11 mouse cellular contexts compared by ENCODE assay signal in the genomic region with DNA sequence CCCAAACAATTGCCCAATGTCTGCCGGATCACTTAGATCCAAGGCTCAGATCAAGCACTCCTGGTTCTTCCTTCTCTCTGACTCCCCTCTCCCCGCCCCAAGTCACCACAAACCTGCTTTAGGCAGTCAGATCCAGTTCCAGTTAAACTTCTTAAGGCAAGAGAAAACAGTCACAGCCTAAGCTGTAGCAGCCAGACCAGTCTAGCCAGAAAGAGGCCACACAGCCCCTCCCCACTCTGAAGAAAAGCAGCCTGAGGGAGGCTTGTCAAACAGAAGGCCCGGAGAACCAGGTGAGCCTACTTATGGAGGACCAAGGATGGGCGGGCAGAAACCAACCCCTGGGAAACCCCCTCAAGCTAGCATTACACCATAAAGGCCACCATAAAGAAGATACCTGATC. TPM values are rescaled to one million over a fixed set of nuclear protein-coding genes. Genes with fewer than 3 reads are reported as not detected.
A peak's percentile ranks its signal among the peaks of the same experiment; 100 is the strongest.
DNase-seq lines count a peak whose midpoint lies in the region; ATAC-seq and TF ChIP-seq lines count a peak whose summit lies in the region.
"Had no signal": no experiment of that assay in that cellular context is flagged by ENCODE, and none has a peak within 500 bp of the region (broad histone marks: within the 10 kb centered on the region; RNA-seq: fewer than 3 reads in every experiment).

No protein-coding gene starts in this region.

- TF ChIP-seq POLR2A in limb, embryonic 14.5 days (IDR thresholded peaks at IDR 0.05; ENCODE audit: borderline replicate concordance, extremely low read depth, insufficient read depth, insufficient read length), result no peak

- H3K4me1 ChIP-seq in E14TG2a.4 (replicated peaks; ENCODE audit: low read depth, low read length), result peaks cover 53% of the 10 kb centered on the region
- H3K4me1 ChIP-seq in intestine, embryonic 16.5 days (ENCODE audit: control insufficient read depth, insufficient read depth, low read length), result peaks cover 35% of the 10 kb centered on the region
- peaks cover 23% of the 10 kb centered on the region for H3K4me1 ChIP-seq in limb, embryonic 14.5 days (ENCODE audit: control insufficient read depth, insufficient read depth, low read length)
- peaks cover 24% of the 10 kb centered on the region for H3K4me1 ChIP-seq in forebrain, embryonic 15.5 days

- DNase-seq in R1 (ENCODE audit: low read depth, low spot score), result peak; percentile 80
- DNase-seq in limb, embryonic 14.5 days (ENCODE audit: low spot score), result peak; percentile 18
- no peak for DNase-seq in thymus, postnatal 0 days (ENCODE audit: low spot score)
- DNase-seq in right cerebral cortex, postnatal 25 days, result no peak
- no peak for DNase-seq in adrenal gland, postnatal 10 days
- DNase-seq: gastrocnemius, postnatal 10 days; thymus, adult 2 months had no signal

- H3K9me3 ChIP-seq in E14TG2a.4 (ENCODE audit: low read length), result no peaks in the 10 kb centered on the region
- H3K9me3 ChIP-seq in intestine, embryonic 16.5 days (ENCODE audit: control insufficient read depth, low read length), result no peaks in the 10 kb centered on the region
- no peaks in the 10 kb centered on the region for H3K9me3 ChIP-seq in limb, embryonic 14.5 days (ENCODE audit: control insufficient read depth, low read length)
- H3K9me3 ChIP-seq in forebrain, embryonic 15.5 days, result no peaks in the 10 kb centered on the region
- H3K9me3 ChIP-seq: megakaryocyte, embryonic 14.5 days had no signal

- H3K27ac ChIP-seq in intestine, embryonic 16.5 days (ENCODE audit: low read length), result 0 out of 2 replicates have a peak overlapping the region, but pooled peaks have one; percentile 25
- peak overlapping the region; percentile 55; the same call in 1 of the 2 replicates for H3K27ac ChIP-seq in limb, embryonic 14.5 days (replicated peaks; ENCODE audit: low read depth, low read length)
- no peak overlapping the region for H3K27ac ChIP-seq in forebrain, embryonic 15.5 days (replicated peaks)

- peaks cover 41% of the 10 kb centered on the region for H3K27me3 ChIP-seq in E14TG2a.4 (ENCODE audit: insufficient read depth, low read length)
- no peaks in the 10 kb centered on the region for H3K27me3 ChIP-seq in intestine, embryonic 16.5 days (replicated peaks; ENCODE audit: control insufficient read depth, insufficient read depth, low read length)
- no peaks in the 10 kb centered on the region for H3K27me3 ChIP-seq in limb, embryonic 14.5 days (ENCODE audit: control insufficient read depth, insufficient read depth, low read length)
- H3K27me3 ChIP-seq in forebrain, embryonic 15.5 days, result peaks cover 9% of the 10 kb centered on the region; the same call in 1 of the 2 replicates

- WGBS in intestine, embryonic 16.5 days, result 44% methylated on average over 4 of the region's 4 CpGs
- WGBS in limb, embryonic 14.5 days, result 69% methylated on average over 4 of the region's 4 CpGs
- WGBS in forebrain, embryonic 15.5 days, result 61% methylated on average over 4 of the region's 4 CpGs

- H3K4me2 ChIP-seq in intestine, embryonic 16.5 days (ENCODE audit: low read depth, low read length), result no peak overlapping the region
- no peak overlapping the region for H3K4me2 ChIP-seq in limb, embryonic 14.5 days (replicated peaks; ENCODE audit: low read depth, low read length, severe bottlenecking)
- no peak overlapping the region for H3K4me2 ChIP-seq in forebrain, embryonic 15.5 days (replicated peaks)

- no peak for TF ChIP-seq CTCF in E14TG2a.4 (conservative IDR thresholded peaks at IDR 0.05; ENCODE audit: low read length)

- no peaks in the 10 kb centered on the region for H3K36me3 ChIP-seq in E14TG2a.4 (ENCODE audit: insufficient read depth, low read length)
- no peaks in the 10 kb centered on the region for H3K36me3 ChIP-seq in intestine, embryonic 16.5 days (ENCODE audit: control insufficient read depth, insufficient read depth, low read length)
- H3K36me3 ChIP-seq in limb, embryonic 14.5 days (ENCODE audit: control insufficient read depth, insufficient read depth, low read length), result no peaks in the 10 kb centered on the region
- H3K36me3 ChIP-seq in forebrain, embryonic 15.5 days, result no peaks in the 10 kb centered on the region

- peak; percentile 42 for ATAC-seq in intestine, embryonic 16.5 days
- no peak for ATAC-seq in limb, embryonic 14.5 days (ENCODE audit: low FRiP score, low read depth)
- no peak for ATAC-seq in forebrain, embryonic 15.5 days (replicated peaks)

- no peak overlapping the region; the same call in 1 of the 2 replicates for H3K9ac ChIP-seq in intestine, embryonic 16.5 days (ENCODE audit: low read depth, low read length)
- H3K9ac ChIP-seq in limb, embryonic 14.5 days (ENCODE audit: low read depth, low read length, severe bottlenecking), result no peak overlapping the region
- no peak overlapping the region for H3K9ac ChIP-seq in forebrain, embryonic 15.5 days (replicated peaks)

- peak overlapping the region; percentile 27 for H3K4me3 ChIP-seq in E14TG2a.4 (replicated peaks; ENCODE audit: low read length)
- no peak overlapping the region for H3K4me3 ChIP-seq in intestine, embryonic 16.5 days (ENCODE audit: low read length)
- no peak overlapping the region for H3K4me3 ChIP-seq in limb, embryonic 14.5 days (replicated peaks; ENCODE audit: low read length)
- H3K4me3 ChIP-seq in forebrain, embryonic 15.5 days, result no peak overlapping the region
- H3K4me3 ChIP-seq: megakaryocyte, embryonic 14.5 days had no signal

RNA-seq across cellular contexts. Expression of a gene that starts 4.6 kb away (rescaled TPM):
- polyA plus RNA-seq in intestine, embryonic 16.5 days (2015; fragmentation: Nextera tagmentation; extraction: Ambion mirVana), result 17.6 and 18.7 TPM in 2 replicates
- polyA plus RNA-seq in limb, embryonic 14.5 days (2012; rRNA removed), result 22.2 and 23.3 TPM in 2 replicates
- 22.2 and 24.9 TPM in 2 replicates for polyA plus RNA-seq in limb, embryonic 14.5 days (2014; fragmentation: Nextera tagmentation; extraction: Ambion mirVana)
- polyA plus RNA-seq in thymus, postnatal 0 days (2015; fragmentation: Nextera tagmentation; extraction: Ambion mirVana), result 23.6 and 27.0 TPM in 2 replicates
- polyA plus RNA-seq in forebrain, embryonic 15.5 days (2015; fragmentation: Nextera tagmentation; extraction: Ambion mirVana), result 23.9 and 26.7 TPM in 2 replicates
- 1 to 10 TPM; 3.6 to 7.7 TPM for total RNA-seq in adrenal gland, postnatal 10 days (2021)

RNA-seq across cellular contexts. Expression of a gene that starts 22.8 kb away (rescaled TPM):
- 69.0 and 91.0 TPM in 2 replicates for polyA plus RNA-seq in intestine, embryonic 16.5 days (2015; fragmentation: Nextera tagmentation; extraction: Ambion mirVana)
- 0.13 and 0.20 TPM in 2 replicates for polyA plus RNA-seq in limb, embryonic 14.5 days (2012; rRNA removed)
- not detected in 2 replicates for polyA plus RNA-seq in limb, embryonic 14.5 days (2014; fragmentation: Nextera tagmentation; extraction: Ambion mirVana)
- 1.7 and 2.1 TPM in 2 replicates for polyA plus RNA-seq in thymus, postnatal 0 days (2015; fragmentation: Nextera tagmentation; extraction: Ambion mirVana)
- not detected in 2 replicates for polyA plus RNA-seq in forebrain, embryonic 15.5 days (2015; fragmentation: Nextera tagmentation; extraction: Ambion mirVana)
- total RNA-seq in adrenal gland, postnatal 10 days (2021), result not detected
- total RNA-seq: gastrocnemius, postnatal 10 days had no signal

RNA-seq across cellular contexts. Expression of a gene that starts 52.7 kb away (rescaled TPM):
- polyA plus RNA-seq in intestine, embryonic 16.5 days (2015; fragmentation: Nextera tagmentation; extraction: Ambion mirVana), result 27.9 and 29.5 TPM in 2 replicates
- 42.9 and 50.9 TPM in 2 replicates for polyA plus RNA-seq in limb, embryonic 14.5 days (2012; rRNA removed)
- polyA plus RNA-seq in limb, embryonic 14.5 days (2014; fragmentation: Nextera tagmentation; extraction: Ambion mirVana), result 47.6 and 51.5 TPM in 2 replicates
- polyA plus RNA-seq in thymus, postnatal 0 days (2015; fragmentation: Nextera tagmentation; extraction: Ambion mirVana), result 29.3 and 29.7 TPM in 2 replicates
- polyA plus RNA-seq in forebrain, embryonic 15.5 days (2015; fragmentation: Nextera tagmentation; extraction: Ambion mirVana), result 33.2 and 35.1 TPM in 2 replicates
- total RNA-seq in adrenal gland, postnatal 10 days (2021), result 10 to 100 TPM; 17.9 to 20.1 TPM

RNA-seq across cellular contexts. Expression of a gene that starts 52.8 kb away (rescaled TPM):
- polyA plus RNA-seq in intestine, embryonic 16.5 days (2015; fragmentation: Nextera tagmentation; extraction: Ambion mirVana), result 121 and 130 TPM in 2 replicates
- 43.6 and 47.4 TPM in 2 replicates for polyA plus RNA-seq in limb, embryonic 14.5 days (2012; rRNA removed)
- 93.1 and 104 TPM in 2 replicates for polyA plus RNA-seq in limb, embryonic 14.5 days (2014; fragmentation: Nextera tagmentation; extraction: Ambion mirVana)
- 206 and 258 TPM in 2 replicates for polyA plus RNA-seq in thymus, postnatal 0 days (2015; fragmentation: Nextera tagmentation; extraction: Ambion mirVana)
- 108 and 122 TPM in 2 replicates for polyA plus RNA-seq in forebrain, embryonic 15.5 days (2015; fragmentation: Nextera tagmentation; extraction: Ambion mirVana)
- total RNA-seq in adrenal gland, postnatal 10 days (2021), result 10 to 100 TPM; 76.2 to 77.6 TPM

Comparison
In these comparisons a context has a peak if more than half of its experiments do, and no peak if none do; other contexts are left out.
1. DNase-seq: peak in R1 (single experiment) and limb, embryonic 14.5 days (single experiment); none in thymus, postnatal 0 days (single experiment), right cerebral cortex, postnatal 25 days (single experiment) and adrenal gland, postnatal 10 days (single experiment).
2. RNA of a gene that starts 22.8 kb away (polyA plus RNA-seq): 69.0 to 91.0 TPM in intestine, embryonic 16.5 days; 1.7 to 2.1 TPM in thymus, postnatal 0 days, 0.13 to 0.20 TPM in limb, embryonic 14.5 days and not detected in forebrain, embryonic 15.5 days; every median in the first group is over 10 times any median in the second.